Mouse (Mus musculus) thymus, postnatal 4 days (tissue): Measurements from ENCODE around the gene Mnat1.
"Not testable (repeated sequence)": the region's sequence is repeated elsewhere in the genome, so short reads cannot be mapped to it uniquely, and the experiment has no call there.

Experiments used
- DNase-seq: peaks from one replicate; pipeline ENCODE4 v3.0.0; 2021

Mnat1 gene

GRCm38 (mm10) chr12:73123093-73124041 is at the start of gene Mnat1:
Gene Mnat1 (plus strand): TSS chr12:73123717.
- DNase-seq = peak; percentile 88

GRCm38 (mm10) chr12:73081828-73082227 is 41.7 kb upstream of the Mnat1 start:
- not testable (repeated sequence) for DNase-seq

- DNase-seq = no peak
Measured at GRCm38 (mm10) chr12:73083773-73084172, 39.7 kb upstream of the Mnat1 start.

GRCm38 (mm10) chr12:73085739-73086630 is 37.5 kb upstream of the Mnat1 start:
- no peak for DNase-seq

- no peak for DNase-seq
Measured at GRCm38 (mm10) chr12:73087086-73087485, 36.4 kb upstream of the Mnat1 start.

- no peak for DNase-seq
Measured at GRCm38 (mm10) chr12:73088500-73088899, 35.0 kb upstream of the Mnat1 start.

GRCm38 (mm10) chr12:73088911-73089310 is 34.6 kb upstream of the Mnat1 start:
- no peak for DNase-seq

- no peak for DNase-seq
Measured at GRCm38 (mm10) chr12:73090672-73091335, 32.7 kb upstream of the Mnat1 start.

GRCm38 (mm10) chr12:73094189-73094588 is 29.3 kb upstream of the Mnat1 start:
- DNase-seq = no peak

GRCm38 (mm10) chr12:73094605-73095004 is 28.9 kb upstream of the Mnat1 start:
- no peak for DNase-seq

- DNase-seq = not testable (repeated sequence)
Measured at GRCm38 (mm10) chr12:73096177-73096576, 27.3 kb upstream of the Mnat1 start.

GRCm38 (mm10) chr12:73098593-73098992 is 24.9 kb upstream of the Mnat1 start:
- DNase-seq = no peak

GRCm38 (mm10) chr12:73103713-73104112 is 19.8 kb upstream of the Mnat1 start:
- no peak for DNase-seq

- no peak for DNase-seq
Measured at GRCm38 (mm10) chr12:73107821-73108220, 15.7 kb upstream of the Mnat1 start.

GRCm38 (mm10) chr12:73110431-73111111 is 12.9 kb upstream of the Mnat1 start:
- peak; percentile 23 for DNase-seq

GRCm38 (mm10) chr12:73111561-73112325 is 11.8 kb upstream of the Mnat1 start:
- peak; percentile 36 for DNase-seq

- DNase-seq = peak; percentile 38
Measured at GRCm38 (mm10) chr12:73112326-73113087, 11.0 kb upstream of the Mnat1 start.

- peak; percentile 12 for DNase-seq
Measured at GRCm38 (mm10) chr12:73113196-73113595, 10.3 kb upstream of the Mnat1 start, which contains the start of gene Six4. Gene Six4 (minus strand): TSS chr12:73113456.

GRCm38 (mm10) chr12:73125250-73125649 is 1.7 kb downstream of the Mnat1 start:
- no peak for DNase-seq

- DNase-seq = no peak
Measured at GRCm38 (mm10) chr12:73140732-73141131, 17.2 kb downstream of the Mnat1 start.

GRCm38 (mm10) chr12:73147236-73147635 is 23.7 kb downstream of the Mnat1 start:
- DNase-seq = no peak
